Mouse (Mus musculus) heart, postnatal 25 days (tissue): ENCODE results near the gene Pwwp2a. TPM values are rescaled to one million over a fixed set of nuclear protein-coding genes. Genes with fewer than 3 reads are reported as not detected.

Experiments used
- DNase-seq: peaks from one replicate; pipeline ENCODE4 v3.0.0; 2022; ENCODE audit warnings: low spot score
- intact Hi-C: fragments of 180-260 bp; cut with DNase I; formaldehyde crosslinking; loops from one replicate; pipeline ENCODE4 v1.15.1; 2025
- total RNA-seq, 2 experiments: library from RNA; stranded (reverse); gene quantifications; 2 replicates each; pipeline ENCODE4 v1.2.3; 2021

The Pwwp2a gene
- total RNA-seq, 2 experiments from 2014 or later, result 18.9 to 20.9 TPM

- intact Hi-C loops, result no loop called here
- no peak for DNase-seq
Observed at GRCm38 (mm10) chr11:43708409-43708808, 26.6 kb downstream of the Pwwp2a start.

GRCm38 (mm10) chr11:43712178-43712577 is 30.4 kb downstream of the Pwwp2a start:
- intact Hi-C loops, result no loop called here
- DNase-seq, result no peak

- intact Hi-C loops, result loop anchor here (10.0 kb wide), 1 partner anchor 229 kb away; no protein-coding TSS in a partner anchor
- no peak for DNase-seq
Observed at GRCm38 (mm10) chr11:43723411-43723810, 41.6 kb downstream of the Pwwp2a start.

- DNase-seq, result no peak
- intact Hi-C loops, result loop anchor here (10.0 kb wide), 1 partner anchor 233 kb away; no protein-coding TSS in a partner anchor
Observed at GRCm38 (mm10) chr11:43727796-43728195, 46.0 kb downstream of the Pwwp2a start.

- DNase-seq, result no peak
- intact Hi-C loops, result loop anchor here (10.0 kb wide), 1 partner anchor 234 kb away; no protein-coding TSS in a partner anchor
Observed at GRCm38 (mm10) chr11:43728737-43729301, 47.0 kb downstream of the Pwwp2a start.

GRCm38 (mm10) chr11:43747233-43748226 is 65.7 kb downstream of the Pwwp2a start, which contains the start of gene Ttc1:
Gene Ttc1, minus strand, starts transcription at chr11:43748008.
- intact Hi-C loops, result no loop called here
- DNase-seq, result peak; percentile 93

GRCm38 (mm10) chr11:43751542-43751941 is 69.7 kb downstream of the Pwwp2a start:
- intact Hi-C loops, result no loop called here
- DNase-seq, result no peak

- intact Hi-C loops, result no loop called here
- DNase-seq, result no peak
Observed at GRCm38 (mm10) chr11:43754568-43754967, 72.8 kb downstream of the Pwwp2a start.

- intact Hi-C loops, result no loop called here
Observed at GRCm38 (mm10) chr11:43755411-43755810, 73.6 kb downstream of the Pwwp2a start.

GRCm38 (mm10) chr11:43758436-43758835 is 76.6 kb downstream of the Pwwp2a start:
- no peak for DNase-seq
- intact Hi-C loops, result no loop called here

More at GRCm38 (mm10) chr11:43755411-43755810, 73.6 kb downstream of the Pwwp2a start:
- DNase-seq, result no peak

- intact Hi-C loops, result loop anchor here (1.0 to 2.0 kb wide), 2 partner anchors 564 to 686 kb away; no protein-coding TSS in a partner anchor
- DNase-seq, result peak; percentile 31
Observed at GRCm38 (mm10) chr11:43766922-43767648, 85.3 kb downstream of the Pwwp2a start.

GRCm38 (mm10) chr11:43767749-43768148 is 86.0 kb downstream of the Pwwp2a start:
- DNase-seq, result no peak
- intact Hi-C loops, result loop anchor here (2.0 kb wide), 1 partner anchor 685 kb away; no protein-coding TSS in a partner anchor

- intact Hi-C loops, result no loop called here
- no peak for DNase-seq
Observed at GRCm38 (mm10) chr11:43770110-43770509, 88.3 kb downstream of the Pwwp2a start.

Other genes starting within 250 kb of the Pwwp2a start
- 10 to 100 TPM; 26.2 to 27.0 TPM for gene Slu7, start 248.3 kb upstream of the Pwwp2a start, total RNA-seq
- 1 to 10 TPM; 6.7 to 6.9 TPM for gene C1qtnf2, start 207.7 kb upstream of the Pwwp2a start, total RNA-seq
- gene Ccnjl, start 153.2 kb upstream of the Pwwp2a start, total RNA-seq, result 1 to 10 TPM; 2.3 to 3.5 TPM
- under 1 TPM; 0.49 to 0.67 TPM for gene 4933415A04Rik, start 95.0 kb upstream of the Pwwp2a start, total RNA-seq
- gene Fabp6, start 80.5 kb upstream of the Pwwp2a start, total RNA-seq, result not detected
- gene Ttc1, start 66.0 kb downstream of the Pwwp2a start, total RNA-seq, result 10 to 100 TPM; 47.5 to 47.9 TPM
- gene Adra1b, start 219.2 kb downstream of the Pwwp2a start, total RNA-seq, result 10 to 100 TPM; 48.0 to 53.7 TPM